Mouse (Mus musculus): ENCODE results near the gene Plcb3.

Gene Plcb3

DNA sequence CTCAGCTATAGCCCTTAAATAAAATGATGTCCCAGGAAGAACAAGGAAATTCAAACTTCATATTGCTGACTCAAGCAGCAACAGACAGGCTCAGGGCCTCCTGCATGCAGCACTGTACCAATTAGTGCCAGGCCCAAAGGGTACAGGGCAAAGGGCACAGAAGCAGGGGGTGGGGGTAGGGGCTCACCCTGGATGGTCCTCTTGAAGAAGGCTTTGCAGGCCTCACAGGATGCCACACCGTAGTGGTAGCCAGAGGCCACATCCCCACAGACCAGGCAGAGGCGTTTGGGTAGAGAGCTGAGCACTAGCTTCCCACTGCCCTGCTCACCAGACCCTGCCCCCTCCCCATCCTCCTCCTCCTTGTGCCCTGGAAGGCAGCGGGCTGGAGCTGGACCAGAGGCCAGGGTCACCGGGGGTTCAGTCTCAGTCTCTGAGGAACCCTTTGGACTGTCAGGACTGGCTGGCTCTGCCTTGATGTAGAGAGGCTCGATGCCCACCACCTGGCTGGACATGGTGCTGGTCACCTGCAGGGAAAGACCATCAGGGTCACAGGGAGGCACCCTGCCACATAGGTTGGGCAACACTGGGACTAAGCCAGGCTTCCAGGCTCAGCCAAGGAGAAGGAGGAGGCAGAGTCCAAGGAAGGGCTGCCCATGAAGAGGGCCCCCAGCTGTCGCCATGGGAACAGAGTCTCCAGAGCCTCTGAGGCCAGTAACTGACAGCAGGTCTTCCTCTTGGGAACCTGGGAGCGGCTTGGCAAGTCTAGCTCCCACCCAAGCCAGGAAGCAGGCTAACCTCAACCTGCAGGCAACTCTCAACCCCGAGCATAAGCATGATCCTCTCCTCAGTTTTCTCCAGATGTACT, 56.2 kb downstream of the Plcb3 start:
- DNase-seq (ENCODE audit: low spot score), result peak; percentile 55

DNA sequence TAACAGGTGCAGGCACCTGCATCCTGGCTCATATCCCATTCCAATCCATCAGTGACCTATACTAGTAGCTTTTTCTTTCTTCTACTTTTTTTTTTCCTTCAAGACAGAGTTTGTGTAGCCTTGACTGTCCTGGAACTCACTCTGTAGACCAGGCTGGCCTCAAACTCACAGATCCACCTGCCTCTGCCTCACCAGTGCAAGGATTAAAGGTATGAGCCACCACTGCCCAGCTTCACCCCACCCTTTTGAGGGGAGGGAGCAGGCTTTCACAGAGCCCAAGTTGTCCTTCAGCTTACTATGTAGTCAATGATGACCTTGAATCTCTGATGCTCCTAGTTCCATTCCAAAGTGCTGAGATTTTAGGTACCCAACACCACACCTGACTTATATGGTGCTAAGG, 56.8 kb downstream of the Plcb3 start:
- DNase-seq (ENCODE audit: low spot score), result no peak

DNA sequence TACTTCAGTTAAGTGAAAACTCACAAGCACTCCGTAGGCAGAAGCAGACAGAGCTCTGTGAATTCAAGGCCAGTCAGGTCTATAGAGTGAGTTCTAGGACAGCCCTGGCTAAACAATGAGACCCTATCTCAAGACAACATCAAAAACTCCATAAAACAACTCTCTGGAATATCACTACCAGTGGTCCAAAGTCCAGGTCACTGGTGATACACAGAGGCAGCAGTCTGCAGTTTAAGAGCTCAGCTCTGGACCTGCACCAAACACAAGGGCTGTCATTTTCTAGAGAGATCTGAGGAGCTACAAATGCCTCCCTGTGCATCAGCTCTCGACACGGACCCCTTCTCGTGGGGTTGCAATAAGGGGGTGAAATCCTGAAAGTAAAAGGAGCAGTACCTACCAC, 57.9 kb downstream of the Plcb3 start:
- no peak for DNase-seq (ENCODE audit: low spot score)

DNA sequence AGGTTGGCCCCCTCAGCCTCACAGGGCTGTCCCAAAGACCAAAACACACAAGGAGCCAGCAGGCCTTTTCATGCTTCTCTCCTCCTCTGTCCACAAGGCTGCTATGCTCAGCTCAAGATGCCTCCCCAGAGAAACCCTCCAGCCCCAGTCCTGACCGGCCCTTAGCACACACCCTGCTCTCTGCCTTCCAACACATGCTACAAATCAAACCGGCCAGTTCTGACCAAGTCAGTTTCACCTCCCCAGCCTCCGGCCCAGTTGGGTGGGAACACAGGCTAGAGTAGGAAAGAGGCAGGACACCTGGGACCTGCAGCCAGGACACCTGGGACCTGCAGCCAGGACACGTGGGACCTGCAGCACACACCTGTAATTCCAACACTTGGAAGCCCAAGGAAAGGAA, 59.8 kb downstream of the Plcb3 start:
- no peak for DNase-seq (ENCODE audit: low spot score)

DNA sequence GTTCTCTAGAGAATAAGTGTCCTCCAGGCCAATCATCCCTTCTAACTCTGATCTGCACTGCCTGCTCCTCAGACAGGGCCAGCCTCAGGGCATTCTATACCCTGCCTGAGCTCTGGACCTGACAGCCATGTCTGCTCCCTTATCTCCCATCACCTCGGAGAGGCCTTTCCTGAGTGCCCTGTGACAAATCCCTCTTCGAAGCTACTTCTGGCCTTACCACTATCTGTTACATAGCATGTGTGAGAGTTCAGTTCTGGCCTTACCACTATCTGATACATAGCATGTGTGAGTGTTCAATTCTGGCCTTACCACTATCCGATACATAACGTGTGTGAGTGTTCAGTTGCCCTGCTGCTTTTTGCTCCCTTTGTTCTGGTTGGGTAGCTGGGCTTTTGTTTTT, 61.0 kb downstream of the Plcb3 start:
- DNase-seq (ENCODE audit: low spot score), result no peak

DNA sequence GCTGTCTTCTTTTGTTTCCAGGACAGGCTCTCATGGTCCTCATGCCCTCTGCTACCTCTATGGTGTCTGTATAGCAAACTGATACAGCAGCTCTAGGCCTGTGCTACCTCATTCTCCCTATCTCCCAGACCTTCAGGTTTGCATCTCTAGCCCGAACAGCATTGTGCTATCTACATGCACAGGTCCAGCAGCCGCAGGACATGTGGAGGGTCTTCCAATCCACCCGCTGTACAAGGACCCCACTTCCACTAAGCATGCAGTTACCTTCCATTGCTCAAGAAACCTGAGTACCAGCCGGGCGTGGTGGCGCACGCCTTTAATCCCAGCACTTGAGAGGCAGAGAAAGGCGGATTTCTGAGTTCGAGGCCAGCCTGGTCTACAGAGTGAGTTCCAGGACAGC, 61.7 kb downstream of the Plcb3 start:
- DNase-seq (ENCODE audit: low spot score), result no peak

DNA sequence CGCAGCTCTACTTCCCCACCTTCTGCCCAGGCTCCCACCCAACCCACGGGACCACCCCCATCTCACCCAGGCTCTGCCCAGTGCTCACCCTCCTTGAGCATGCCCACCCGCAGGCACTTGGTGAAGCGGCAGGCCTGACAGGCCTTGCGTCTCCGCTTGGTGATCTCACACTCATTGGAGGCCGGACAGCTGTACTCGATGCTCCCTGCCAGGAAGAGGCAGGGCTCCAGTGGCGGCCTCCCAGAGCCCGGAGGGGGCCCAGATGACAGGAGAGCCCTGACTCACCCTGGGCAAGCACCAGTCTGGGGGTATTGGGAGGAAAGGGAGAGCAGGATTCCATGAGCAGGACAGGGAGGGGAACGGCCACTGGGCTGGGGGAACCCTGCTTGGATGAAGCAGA, 62.3 kb downstream of the Plcb3 start:
- DNase-seq (ENCODE audit: low spot score), result no peak

DNA sequence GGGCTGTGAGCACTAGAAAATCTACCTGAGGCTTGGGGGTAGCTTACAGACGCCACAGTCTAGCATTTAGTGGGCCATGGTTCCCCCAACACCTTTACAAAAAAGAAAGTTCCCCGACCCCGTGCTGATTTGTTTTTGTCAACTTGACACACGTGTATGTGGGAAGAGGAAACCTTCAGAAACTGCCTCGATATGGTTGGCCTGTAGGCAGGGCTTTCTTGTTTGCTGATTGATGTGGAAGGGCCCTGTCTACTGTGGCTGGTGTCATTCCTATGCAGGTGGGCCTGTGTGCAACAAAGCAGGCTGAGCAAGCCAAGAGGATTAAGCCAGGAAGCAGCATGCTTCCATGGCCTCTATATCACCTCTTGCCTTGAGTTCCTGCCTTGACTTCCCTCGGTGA, 63.2 kb downstream of the Plcb3 start:
- DNase-seq (ENCODE audit: low spot score), result no peak

DNA sequence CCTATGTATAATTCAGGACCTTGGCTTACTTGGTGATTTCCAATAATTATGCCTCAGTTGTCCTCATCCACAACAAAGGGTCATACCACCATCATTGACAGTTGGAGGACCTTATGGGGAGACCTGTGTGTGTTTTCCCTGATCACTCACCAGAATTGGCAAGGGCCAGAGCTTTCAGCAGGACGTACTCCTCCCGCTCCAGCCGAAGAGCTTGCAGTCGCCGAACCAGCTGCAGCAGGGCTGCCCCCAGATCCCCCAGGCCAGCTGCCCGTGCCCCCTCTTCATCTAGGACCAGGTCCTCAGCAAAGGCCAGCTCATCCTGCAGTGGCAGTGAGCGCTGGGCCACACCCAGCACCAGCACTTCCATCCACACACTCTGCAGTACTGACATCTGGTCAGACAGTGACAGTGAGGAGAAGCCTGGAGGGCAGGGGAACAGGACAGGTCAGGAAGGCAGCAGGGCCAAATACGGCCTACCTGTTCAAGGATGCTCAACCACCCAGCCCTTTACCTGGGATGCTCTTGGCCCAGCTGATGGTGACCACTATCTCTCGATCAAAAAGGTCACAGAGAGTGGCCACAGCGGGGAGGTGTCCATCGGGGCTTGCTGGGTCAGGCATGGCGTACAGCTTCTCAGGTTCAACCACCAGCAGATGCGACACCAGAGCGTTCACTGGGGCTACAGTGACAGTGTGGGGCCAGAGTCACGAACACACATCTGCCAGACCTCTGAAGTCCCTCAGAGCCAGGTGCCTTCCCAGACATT, 63.9 kb downstream of the Plcb3 start:
- no peak for DNase-seq (ENCODE audit: low spot score)

DNA sequence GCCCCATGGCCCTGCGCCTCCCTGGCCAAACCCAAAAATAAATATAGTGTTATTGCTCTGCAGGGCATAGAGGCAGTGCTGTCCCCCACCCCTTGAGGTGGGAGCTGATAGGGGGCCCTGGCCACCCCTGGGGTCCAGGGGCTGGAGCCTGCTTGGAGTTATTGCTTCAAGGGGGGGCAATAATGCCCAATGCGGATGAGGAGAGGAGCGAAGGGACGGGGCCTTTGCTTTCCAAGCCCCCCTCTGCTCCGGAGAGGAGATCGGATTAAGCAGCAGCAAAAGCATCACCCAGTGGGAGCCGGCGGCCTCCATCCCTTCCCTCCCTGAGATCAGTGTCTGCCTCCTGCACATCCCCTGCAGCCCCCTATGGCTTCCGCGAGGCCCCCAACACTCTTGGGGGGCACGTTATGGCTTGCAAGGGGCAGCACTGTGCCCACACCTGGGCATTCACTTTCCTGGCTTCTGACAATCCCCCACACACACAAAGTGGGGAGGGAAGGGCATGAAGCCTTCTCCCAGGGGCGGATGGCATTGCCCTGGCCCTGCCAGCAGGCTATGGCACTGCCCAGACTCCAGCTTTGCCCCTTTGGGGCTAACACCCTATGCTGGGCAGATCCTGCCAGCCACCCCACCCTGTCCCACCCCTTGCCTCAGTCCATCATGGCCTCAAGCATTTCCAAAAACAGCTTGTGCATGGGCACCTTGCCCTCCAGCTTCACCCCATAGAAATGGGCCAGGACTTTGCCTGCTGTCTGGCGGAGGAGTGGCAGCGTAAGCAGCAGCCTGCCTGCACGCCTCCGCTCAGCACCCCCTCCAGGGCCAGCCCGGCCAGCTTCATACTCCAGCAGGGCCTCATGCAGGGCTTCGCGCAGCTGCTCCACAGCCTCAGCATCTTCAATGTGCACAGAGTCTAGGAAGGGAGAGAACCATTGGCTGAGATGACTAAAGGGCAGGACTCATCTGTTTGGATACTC, 64.9 kb downstream of the Plcb3 start:
- DNase-seq (ENCODE audit: low spot score), result no peak

DNA sequence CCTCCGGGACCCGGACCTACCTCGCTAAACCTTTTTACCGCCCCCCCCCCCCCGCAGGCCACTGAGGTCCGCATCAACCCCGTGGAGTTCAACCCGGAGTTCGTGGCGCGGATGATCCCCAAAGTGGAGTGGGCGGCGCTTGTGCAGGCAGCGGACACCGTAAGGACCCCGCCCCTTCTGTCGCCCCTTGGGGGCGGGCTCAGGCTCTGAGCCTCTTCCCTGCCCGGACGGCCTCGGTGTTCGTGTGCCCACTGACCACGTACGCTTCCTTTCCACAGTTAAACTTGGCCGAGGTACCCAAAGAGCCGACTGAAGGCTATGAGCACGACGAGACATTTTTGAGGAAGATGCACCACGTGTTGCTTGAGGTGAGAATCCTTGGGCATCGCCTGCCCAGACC, 66.0 kb downstream of the Plcb3 start:
- peak; percentile 37 for DNase-seq (ENCODE audit: low spot score)

DNA sequence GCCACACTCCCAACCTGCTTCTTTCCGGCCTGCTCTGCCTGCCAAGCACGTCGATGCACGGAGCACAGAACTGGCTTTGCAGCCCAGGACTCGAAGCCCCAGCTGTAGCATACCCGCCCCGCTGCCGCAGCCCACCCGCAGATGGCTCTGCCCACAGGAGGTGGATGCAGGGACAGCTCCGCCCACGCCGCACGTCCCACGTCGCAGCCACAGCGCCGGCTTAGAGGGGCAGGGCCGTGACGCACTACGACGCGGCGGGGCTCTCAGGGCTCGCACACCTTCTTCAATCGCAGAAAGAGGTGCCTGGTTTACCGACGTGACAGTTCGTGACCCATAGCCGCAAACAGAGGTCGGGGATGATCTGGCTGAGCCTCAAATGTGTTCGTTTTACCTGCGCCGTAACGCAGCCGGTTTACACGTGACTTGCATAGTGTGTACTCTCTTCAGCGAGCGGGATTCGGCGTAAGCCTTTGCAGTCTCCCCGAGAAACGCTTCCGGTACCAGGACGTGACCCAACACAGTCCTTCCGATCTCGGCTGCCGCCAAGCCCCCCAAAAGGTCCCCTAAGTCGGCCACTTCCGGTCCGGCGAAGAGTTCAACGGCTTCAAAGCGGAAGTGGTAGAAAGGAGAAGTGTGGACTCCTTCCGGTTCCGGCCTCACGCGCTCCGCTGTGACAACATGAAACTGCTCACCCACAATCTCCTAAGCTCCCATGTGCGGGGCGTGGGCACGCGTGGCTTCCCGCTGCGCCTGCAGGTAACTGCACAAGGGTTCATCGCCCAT, 66.6 kb downstream of the Plcb3 start, which contains the start of the genes Trmt112 and Prdx5:
Trmt112 (plus strand) TSS at position 192 of the 783 bp plus-strand sequence.
Prdx5 (minus strand) TSS at position 600 of the 783 bp plus-strand sequence.
- DNase-seq (ENCODE audit: low spot score), result peak; percentile 92

DNA sequence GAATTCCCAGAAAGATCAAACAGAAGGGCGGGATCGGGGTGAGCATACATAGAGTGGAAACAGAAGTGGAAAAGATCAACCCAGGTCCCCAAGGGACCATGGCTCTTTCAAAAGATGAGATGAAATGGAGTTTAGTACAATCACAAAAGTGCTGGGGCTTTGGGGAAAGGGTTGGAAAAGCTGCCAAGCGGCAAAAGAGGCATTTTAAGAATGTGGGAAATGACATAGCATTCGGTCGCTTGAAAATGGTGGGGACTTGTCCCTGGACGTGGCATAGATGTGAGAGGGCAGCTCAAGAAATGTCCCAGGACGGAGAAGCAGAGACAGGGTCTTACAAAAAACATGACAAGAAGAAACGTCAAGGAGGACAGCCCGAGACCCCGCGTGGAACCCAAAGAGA, 67.2 kb downstream of the Plcb3 start:
- no peak for DNase-seq (ENCODE audit: low spot score)

DNA sequence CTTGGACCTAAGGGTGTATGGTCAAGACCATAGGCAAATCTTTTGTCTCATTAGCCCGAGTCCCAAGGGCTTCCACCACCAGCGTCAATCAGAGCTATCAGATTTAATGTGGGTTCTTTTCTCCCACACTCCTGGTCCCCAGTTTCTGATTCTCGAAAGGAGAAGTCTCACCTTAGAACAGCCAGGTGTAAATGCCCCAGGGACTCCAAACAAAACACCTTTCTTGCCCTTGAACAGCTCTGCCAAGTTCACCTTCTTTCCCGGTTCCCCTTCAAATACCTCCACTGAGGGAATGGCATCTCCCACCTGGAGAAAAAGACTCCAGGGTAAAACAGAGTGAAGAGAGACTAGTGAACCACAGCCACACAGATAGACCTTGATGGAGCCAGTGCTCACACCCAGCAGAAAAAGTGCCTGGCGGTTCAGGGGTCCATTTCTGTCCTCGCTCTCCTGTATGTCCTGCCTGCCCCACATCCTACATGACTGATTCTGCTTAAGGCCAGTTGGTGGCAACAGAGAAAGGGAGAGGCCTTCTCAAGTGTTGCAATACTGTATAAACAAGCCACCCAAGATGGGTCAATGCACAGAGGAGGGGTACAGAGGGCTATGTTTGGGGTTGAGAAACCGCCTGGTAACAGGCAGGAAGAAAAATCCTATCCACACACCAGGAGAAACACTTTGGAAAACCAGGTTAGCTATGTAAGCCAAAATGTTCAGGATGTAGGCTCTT, 68.3 kb downstream of the Plcb3 start:
- DNase-seq (ENCODE audit: low spot score), result peak; percentile 36

DNA sequence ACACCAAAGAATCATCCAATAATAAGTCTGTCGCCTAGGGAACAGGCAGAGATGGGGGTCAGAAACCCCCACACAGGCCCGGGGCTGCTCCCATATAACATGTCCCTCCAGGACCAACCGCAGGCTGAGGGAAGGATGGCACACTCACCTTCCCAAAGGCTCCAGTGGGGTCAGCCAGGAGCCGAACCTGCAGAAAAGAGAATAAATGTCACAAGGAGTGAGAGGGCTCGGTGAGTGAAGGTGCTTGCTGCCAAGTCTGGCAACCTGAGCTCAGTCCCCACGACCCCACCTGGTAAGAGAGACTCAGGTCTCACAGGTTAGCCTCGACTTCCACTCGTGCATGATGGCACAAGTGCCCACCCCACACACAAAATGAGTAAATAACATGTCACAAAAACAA, 69.2 kb downstream of the Plcb3 start:
- DNase-seq (ENCODE audit: low spot score), result no peak

DNA sequence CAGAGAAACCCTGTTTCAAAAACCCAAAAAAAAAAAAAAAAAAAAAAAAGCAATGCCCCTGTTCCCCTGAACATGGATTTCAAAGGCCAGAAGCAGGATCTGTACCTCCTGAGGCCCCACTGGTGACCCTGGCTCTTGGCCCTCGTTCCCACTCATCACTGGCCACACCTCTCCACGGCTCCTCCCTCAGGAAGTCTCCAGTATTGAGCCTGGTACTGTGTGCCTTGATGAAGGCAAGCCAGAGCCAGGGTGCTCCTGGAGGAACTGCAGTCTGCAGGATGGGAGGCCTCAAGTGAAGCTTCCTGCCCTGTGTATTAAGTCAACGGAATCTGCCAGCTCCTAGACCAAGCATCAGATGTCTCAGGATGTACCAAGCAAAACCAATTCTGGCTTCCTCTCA, 70.1 kb downstream of the Plcb3 start:
- DNase-seq (ENCODE audit: low spot score), result no peak

DNA sequence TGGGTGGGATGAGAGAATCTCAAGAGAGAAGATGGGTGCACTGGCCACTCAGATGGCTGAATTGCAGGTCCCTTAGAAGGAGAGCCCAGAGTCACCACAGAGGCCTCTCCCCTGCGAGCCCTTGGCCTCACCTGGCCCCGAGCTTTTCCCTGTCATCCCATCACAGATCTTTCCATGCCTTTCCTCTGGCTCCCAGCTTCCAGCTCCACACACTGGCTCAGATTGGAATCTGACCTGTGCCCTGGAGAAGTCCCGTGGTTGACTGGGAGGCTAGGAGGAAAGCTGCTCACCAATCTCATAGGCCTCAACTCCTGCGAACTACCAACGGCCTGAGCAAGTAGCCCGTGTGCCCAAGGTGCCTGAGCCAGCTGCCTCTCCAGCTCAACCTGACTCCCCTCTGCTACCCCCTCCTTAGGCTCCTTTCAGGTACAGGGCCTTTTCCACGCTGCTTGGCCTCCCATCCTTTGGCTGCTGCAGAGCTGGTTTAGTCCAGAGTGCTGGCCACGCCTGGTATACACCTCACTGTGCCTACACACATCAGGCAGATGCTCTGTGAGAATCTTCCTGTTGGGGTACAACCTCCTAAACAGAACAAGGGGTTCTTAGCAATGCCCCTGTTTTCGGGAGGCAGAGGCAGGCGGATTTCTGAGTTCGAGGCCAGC, 70.6 kb downstream of the Plcb3 start:
- DNase-seq (ENCODE audit: low spot score), result no peak

DNA sequence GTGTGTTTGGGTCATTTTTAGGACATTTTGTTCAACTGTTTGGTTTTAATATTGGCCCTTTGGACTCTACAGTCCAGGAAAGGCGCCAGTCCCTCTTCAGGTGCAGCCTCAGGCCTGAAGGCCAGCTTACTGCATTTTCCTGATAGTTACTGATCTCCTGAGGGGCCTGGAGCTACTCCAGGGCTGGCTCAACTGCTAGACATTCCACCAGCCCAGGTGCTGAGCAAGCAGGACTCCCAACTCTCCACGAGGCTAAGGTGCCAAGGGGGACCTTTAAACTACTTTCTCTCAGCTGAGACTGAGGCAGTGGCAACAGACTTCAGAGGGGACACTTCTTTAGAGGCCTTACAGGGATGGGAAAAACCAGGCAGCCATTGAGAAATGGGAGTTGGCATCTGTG, 71.4 kb downstream of the Plcb3 start:
- DNase-seq (ENCODE audit: low spot score), result no peak

DNA sequence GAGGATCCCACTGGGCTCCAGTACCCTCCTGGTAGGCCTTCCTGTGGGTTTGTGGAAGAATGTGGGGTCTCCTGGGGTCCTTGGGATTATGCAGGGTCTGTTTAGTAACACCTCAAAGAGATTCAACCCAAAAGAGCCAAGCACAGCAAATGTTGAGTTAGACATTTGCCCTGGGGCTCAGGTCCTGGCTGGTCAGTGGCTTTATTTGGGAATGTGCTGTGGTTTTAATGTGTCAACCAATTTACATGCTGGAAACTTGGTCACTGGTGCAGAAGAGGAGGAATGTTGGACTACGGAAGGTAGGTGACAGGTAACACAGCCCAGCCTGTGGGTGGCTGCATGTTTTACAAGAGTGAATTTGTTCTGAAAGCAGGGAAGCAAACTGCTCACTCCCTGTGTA, 73.2 kb downstream of the Plcb3 start:
- no peak for DNase-seq (ENCODE audit: low spot score)

Measured in lung, postnatal 25 days (tissue).